In genomic region chr7:110005976-110006375, GRCm38 (mm10) we compare ENCODE assay signal across 21 mouse cellular contexts. TPM values are rescaled to one million over a fixed set of nuclear protein-coding genes. Genes with fewer than 3 reads are reported as not detected.
DNase-seq lines count a peak whose midpoint lies in the region; ATAC-seq and TF ChIP-seq lines count a peak whose summit lies in the region.
"Had no signal": no experiment of that assay in that cellular context is flagged by ENCODE, and none has a peak within 500 bp of the region (broad histone marks: within the 10 kb centered on the region; RNA-seq: fewer than 3 reads in every experiment).

No protein-coding gene starts in this region.

- peak overlapping the region; percentile 13; the same call in 1 of the 2 replicates for H3K4me3 ChIP-seq in liver, postnatal 0 days (ENCODE audit: low read depth, low read length)
- H3K4me3 ChIP-seq in hindbrain, embryonic 14.5 days (replicated peaks; ENCODE audit: low read length): no peak overlapping the region
- H3K4me3 ChIP-seq: forebrain, embryonic 10.5 days; hindbrain, embryonic 12.5 days; intestine, embryonic 15.5 days had no signal

- peaks cover 3% of the 10 kb centered on the region for H3K4me1 ChIP-seq in liver, postnatal 0 days (ENCODE audit: insufficient read depth)
- H3K4me1 ChIP-seq in hindbrain, embryonic 14.5 days (replicated peaks; ENCODE audit: control insufficient read depth, insufficient read depth, low read length): no peaks in the 10 kb centered on the region
- H3K4me1 ChIP-seq: hindbrain, embryonic 12.5 days had no signal

- peak overlapping the region; percentile 62 for H3K27ac ChIP-seq in liver, postnatal 0 days (ENCODE audit: low read depth)
- no peak overlapping the region for H3K27ac ChIP-seq in hindbrain, embryonic 14.5 days
- H3K27ac ChIP-seq: forebrain, embryonic 10.5 days; hindbrain, embryonic 12.5 days; intestine, embryonic 15.5 days had no signal

- no peaks in the 10 kb centered on the region for H3K36me3 ChIP-seq in liver, postnatal 0 days (replicated peaks; ENCODE audit: insufficient read depth, low read length)
- H3K36me3 ChIP-seq in hindbrain, embryonic 14.5 days (replicated peaks; ENCODE audit: control insufficient read depth, insufficient read depth): no peaks in the 10 kb centered on the region
- H3K36me3 ChIP-seq: forebrain, embryonic 10.5 days; hindbrain, embryonic 12.5 days; intestine, embryonic 15.5 days had no signal

- no peaks in the 10 kb centered on the region for H3K9me3 ChIP-seq in liver, postnatal 0 days (ENCODE audit: low read length)
- no peaks in the 10 kb centered on the region for H3K9me3 ChIP-seq in hindbrain, embryonic 14.5 days (ENCODE audit: control insufficient read depth, low read length)
- H3K9me3 ChIP-seq: forebrain, embryonic 10.5 days; hindbrain, embryonic 12.5 days; intestine, embryonic 15.5 days had no signal

- no peaks in the 10 kb centered on the region for H3K27me3 ChIP-seq in liver, postnatal 0 days (ENCODE audit: insufficient read depth, low read length)
- no peaks in the 10 kb centered on the region for H3K27me3 ChIP-seq in hindbrain, embryonic 14.5 days (ENCODE audit: control insufficient read depth, insufficient read depth, low read length)
- H3K27me3 ChIP-seq: hindbrain, embryonic 12.5 days; intestine, embryonic 15.5 days had no signal

- TF ChIP-seq CTCF in liver, postnatal 0 days (IDR thresholded peaks at IDR 0.05; ENCODE audit: low read depth): no peak

- DNase-seq in liver, postnatal 0 days: no peak
- DNase-seq in liver: no peak
- DNase-seq in Muller cell, postnatal 12 days (ENCODE audit: inconsistent ontology term): peak; percentile 64
- DNase-seq in thymus, postnatal 0 days (ENCODE audit: low spot score): no peak
- DNase-seq in urinary bladder, postnatal 14 days (ENCODE audit: low spot score): no peak
- no peak for DNase-seq in hindbrain, embryonic 14.5 days (ENCODE audit: low spot score)
- DNase-seq: adrenal gland, adult 2 months; adrenal gland, postnatal 14 days; cerebellum, adult 2 months; cerebellum, adult 9-11 months; cerebellum, postnatal 25 days; gastrocnemius, postnatal 14 days; kidney, adult 11 months had no signal

- no peak for TF ChIP-seq EP300 in liver, postnatal 0 days (IDR thresholded peaks at IDR 0.05; ENCODE audit: low read depth)

- H3K4me2 ChIP-seq in liver, postnatal 0 days (ENCODE audit: low read depth, low read length): peak overlapping the region; percentile 38
- no peak overlapping the region for H3K4me2 ChIP-seq in hindbrain, embryonic 14.5 days (replicated peaks)
- H3K4me2 ChIP-seq: heart, embryonic 11.5 days; hindbrain, embryonic 12.5 days; intestine, embryonic 15.5 days had no signal

- no peak for ATAC-seq in liver, postnatal 0 days
- ATAC-seq in common myeloid progenitor, adult 5-6 weeks (replicated peaks; ENCODE audit: low read depth, poor library complexity, severe bottlenecking): peak; percentile 39; the same call in 1 of the 2 replicates
- ATAC-seq in megakaryocyte-erythroid progenitor cell, adult 5-6 weeks (replicated peaks; ENCODE audit: low FRiP score, low TSS enrichment, poor library complexity, severe bottlenecking): peak; percentile 77
- ATAC-seq in hindbrain, embryonic 14.5 days (ENCODE audit: low FRiP score): no peak
- ATAC-seq: forebrain, embryonic 14.5 days; hindbrain, embryonic 16.5 days; intestine, embryonic 15.5 days had no signal

- H3K9ac ChIP-seq in liver, postnatal 0 days (replicated peaks): 0 out of 2 replicates have a peak overlapping the region, but pooled peaks have one; percentile 38
- H3K9ac ChIP-seq in hindbrain, embryonic 14.5 days: no peak overlapping the region
- H3K9ac ChIP-seq: hindbrain, embryonic 12.5 days; intestine, embryonic 15.5 days had no signal

RNA-seq across cellular contexts. Expression of gene Ipo7, which starts 12.1 kb away (rescaled TPM):
- 10.7 and 11.9 TPM in 2 replicates for polyA plus RNA-seq in liver, postnatal 0 days (2015; fragmentation: Nextera tagmentation; extraction: Ambion mirVana)
- 253 and 293 TPM in 2 replicates for total RNA-seq in common myeloid progenitor, adult 5-6 weeks (2017)
- 96.2 and 126 TPM in 2 replicates for total RNA-seq in megakaryocyte-erythroid progenitor cell, adult 5-6 weeks (2014; fragmentation: Nextera tagmentation)
- 252 and 297 TPM in 2 replicates for total RNA-seq in megakaryocyte-erythroid progenitor cell, adult 5-6 weeks (2017)
- polyA plus RNA-seq in thymus, postnatal 0 days (2015; fragmentation: Nextera tagmentation; extraction: Ambion mirVana): 24.6 and 27.0 TPM in 2 replicates
- 16.1 and 22.1 TPM in 2 replicates for polyA plus RNA-seq in hindbrain, embryonic 14.5 days (2014; fragmentation: Nextera tagmentation; extraction: Ambion mirVana)

RNA-seq across cellular contexts. Expression of gene Tmem41b, which starts 19.2 kb away (rescaled TPM):
- polyA plus RNA-seq in liver, postnatal 0 days (2015; fragmentation: Nextera tagmentation; extraction: Ambion mirVana): 26.9 and 27.7 TPM in 2 replicates
- total RNA-seq in common myeloid progenitor, adult 5-6 weeks (2017): 26.0 and 33.6 TPM in 2 replicates
- total RNA-seq in megakaryocyte-erythroid progenitor cell, adult 5-6 weeks (2014; fragmentation: Nextera tagmentation): 42.8 and 47.7 TPM in 2 replicates
- 42.9 and 59.7 TPM in 2 replicates for total RNA-seq in megakaryocyte-erythroid progenitor cell, adult 5-6 weeks (2017)
- polyA plus RNA-seq in thymus, postnatal 0 days (2015; fragmentation: Nextera tagmentation; extraction: Ambion mirVana): 47.7 and 48.8 TPM in 2 replicates
- polyA plus RNA-seq in hindbrain, embryonic 14.5 days (2014; fragmentation: Nextera tagmentation; extraction: Ambion mirVana): 71.2 and 79.5 TPM in 2 replicates

RNA-seq across cellular contexts. Expression of gene Dennd5a, which starts 45.7 kb away (rescaled TPM):
- polyA plus RNA-seq in liver, postnatal 0 days (2015; fragmentation: Nextera tagmentation; extraction: Ambion mirVana): 8.0 and 8.9 TPM in 2 replicates
- total RNA-seq in common myeloid progenitor, adult 5-6 weeks (2017): 73.3 and 77.4 TPM in 2 replicates
- total RNA-seq in megakaryocyte-erythroid progenitor cell, adult 5-6 weeks (2014; fragmentation: Nextera tagmentation): 46.2 and 48.5 TPM in 2 replicates
- total RNA-seq in megakaryocyte-erythroid progenitor cell, adult 5-6 weeks (2017): 41.6 and 54.4 TPM in 2 replicates
- polyA plus RNA-seq in thymus, postnatal 0 days (2015; fragmentation: Nextera tagmentation; extraction: Ambion mirVana): 9.4 and 9.5 TPM in 2 replicates
- polyA plus RNA-seq in hindbrain, embryonic 14.5 days (2014; fragmentation: Nextera tagmentation; extraction: Ambion mirVana): 55.3 and 56.0 TPM in 2 replicates

RNA-seq across cellular contexts. Expression of gene Zfp143, which starts 55.0 kb away (rescaled TPM):
- 4.1 and 5.2 TPM in 2 replicates for polyA plus RNA-seq in liver, postnatal 0 days (2015; fragmentation: Nextera tagmentation; extraction: Ambion mirVana)
- total RNA-seq in common myeloid progenitor, adult 5-6 weeks (2017): 27.2 and 33.7 TPM in 2 replicates
- 18.8 and 25.7 TPM in 2 replicates for total RNA-seq in megakaryocyte-erythroid progenitor cell, adult 5-6 weeks (2014; fragmentation: Nextera tagmentation)
- 30.1 and 47.0 TPM in 2 replicates for total RNA-seq in megakaryocyte-erythroid progenitor cell, adult 5-6 weeks (2017)
- 21.6 and 21.9 TPM in 2 replicates for polyA plus RNA-seq in thymus, postnatal 0 days (2015; fragmentation: Nextera tagmentation; extraction: Ambion mirVana)
- 14.7 and 17.0 TPM in 2 replicates for polyA plus RNA-seq in hindbrain, embryonic 14.5 days (2014; fragmentation: Nextera tagmentation; extraction: Ambion mirVana)

Comparison
In these comparisons a context has a peak if more than half of its experiments do, and no peak if none do; other contexts are left out.
1. ATAC-seq: peak in common myeloid progenitor, adult 5-6 weeks (single experiment) and megakaryocyte-erythroid progenitor cell, adult 5-6 weeks (single experiment); none in liver, postnatal 0 days (single experiment) and hindbrain, embryonic 14.5 days (single experiment).